Mouse (Mus musculus) v-Abl transformed pro-B cells (cell line): Measurements from ENCODE around the gene Psap.

Experiments
- in situ Hi-C, 2 experiments: fragments of 400-800 bp; cut with MboI; formaldehyde crosslinking; loops; one replicate each; pipeline ENCODE4 v1.15.1; 2025; ENCODE audit not compliant: unreplicated experiment in 2 of 2

Psap gene

GRCm38 (mm10) chr10:60261530-60261929, 15.9 kb upstream of the Psap start:
- in situ Hi-C loops: no loop called here

GRCm38 (mm10) chr10:60262386-60262785, 15.0 kb upstream of the Psap start:
- in situ Hi-C loops: no loop called here

GRCm38 (mm10) chr10:60263351-60263750, 14.1 kb upstream of the Psap start:
- in situ Hi-C loops: no loop called here

GRCm38 (mm10) chr10:60265252-60265651, 12.2 kb upstream of the Psap start:
- in situ Hi-C loops: no loop called here

GRCm38 (mm10) chr10:60266842-60267401, 10.5 kb upstream of the Psap start:
- in situ Hi-C loops: no loop called here

- in situ Hi-C loops: no loop called here
Measured at GRCm38 (mm10) chr10:60268738-60269137, 8.7 kb upstream of the Psap start.

- in situ Hi-C loops: no loop called here
Measured at GRCm38 (mm10) chr10:60269141-60270064, 8.0 kb upstream of the Psap start.

GRCm38 (mm10) chr10:60271015-60271414, 6.4 kb upstream of the Psap start:
- in situ Hi-C loops: no loop called here

GRCm38 (mm10) chr10:60272241-60272640, 5.2 kb upstream of the Psap start:
- in situ Hi-C loops: no loop called here

GRCm38 (mm10) chr10:60273382-60273781, 4.0 kb upstream of the Psap start:
- in situ Hi-C loops: no loop called here

GRCm38 (mm10) chr10:60278006-60278399, 576 bp downstream of the Psap start:
- in situ Hi-C loops: no loop called here

- in situ Hi-C loops: no loop called here
Measured at GRCm38 (mm10) chr10:60278786-60279185, 1.4 kb downstream of the Psap start.

- in situ Hi-C loops: no loop called here
Measured at GRCm38 (mm10) chr10:60279290-60279940, 2.0 kb downstream of the Psap start.

GRCm38 (mm10) chr10:60279941-60280301, 2.5 kb downstream of the Psap start:
- in situ Hi-C loops: loop anchor here in 1 of 2 experiments (10.0 kb wide), 1 partner anchor 465 kb away; no protein-coding TSS in a partner anchor

GRCm38 (mm10) chr10:60280353-60280752, 2.9 kb downstream of the Psap start:
- in situ Hi-C loops: loop anchor here in 1 of 2 experiments (10.0 kb wide), 1 partner anchor 464 kb away; no protein-coding TSS in a partner anchor

GRCm38 (mm10) chr10:60281571-60282050, 4.2 kb downstream of the Psap start:
- in situ Hi-C loops: loop anchor here in 1 of 2 experiments (10.0 kb wide), 1 partner anchor 463 kb away; no protein-coding TSS in a partner anchor

GRCm38 (mm10) chr10:60282116-60283014, 4.9 kb downstream of the Psap start:
- in situ Hi-C loops: loop anchor here in 1 of 2 experiments (10.0 kb wide), 1 partner anchor 462 kb away; no protein-coding TSS in a partner anchor

- in situ Hi-C loops: loop anchor here in 1 of 2 experiments (10.0 kb wide), 1 partner anchor 461 kb away; no protein-coding TSS in a partner anchor
Measured at GRCm38 (mm10) chr10:60284248-60284647, 6.8 kb downstream of the Psap start.

- in situ Hi-C loops: loop anchor here (5.0 to 10.0 kb wide), 2 partner anchors 32 to 460 kb away; no protein-coding TSS in a partner anchor
Measured at GRCm38 (mm10) chr10:60284676-60285111, 7.3 kb downstream of the Psap start.

- in situ Hi-C loops: loop anchor here (5.0 to 10.0 kb wide), 2 partner anchors 33 to 460 kb away; no protein-coding TSS in a partner anchor
Measured at GRCm38 (mm10) chr10:60285183-60285582, 7.8 kb downstream of the Psap start.
